Mouse (Mus musculus) CH12.LX (cell line): ENCODE data around the gene Gm15155. TPM values are rescaled to one million over a fixed set of nuclear protein-coding genes. Genes with fewer than 3 reads are reported as not detected.

Source experiments
- DNase-seq: peaks from one replicate; pipeline ENCODE4 v3.0.0-alpha.2; 2013; ENCODE audit errors: extremely low read depth
- H3K27ac ChIP-seq: 2 replicates; pipeline ENCODE4 v1.5.1; 2012; ENCODE audit warnings: low read depth, mild to moderate bottlenecking, control low read depth, moderate library complexity; ENCODE audit not compliant: insufficient read depth
- H3K27me3 ChIP-seq: replicated peaks from 2 replicates; pipeline ENCODE3; 2012; ENCODE audit warnings: inconsistent platforms
- H3K36me3 ChIP-seq, 2 experiments: replicated peaks in 1 of 2; 2 replicates each; pipeline versions ENCODE3 to v1.6.1; 2012; ENCODE audit warnings: inconsistent platforms in 1 of 2, low read length in 1 of 2, mild to moderate bottlenecking in 1 of 2, mixed read lengths in 1 of 2, moderate library complexity in 1 of 2; ENCODE audit not compliant: control insufficient read depth in 1 of 2, insufficient read depth in 1 of 2
- H3K4me1 ChIP-seq, 2 experiments: 2 replicates each; pipeline ENCODE4 v1.6.1; 2012; ENCODE audit warnings: inconsistent platforms in 1 of 2, moderate library complexity in 1 of 2; ENCODE audit not compliant: insufficient read depth in 2 of 2, control insufficient read depth in 1 of 2
- H3K4me2 ChIP-seq: 2 replicates; pipeline ENCODE4 v1.6.1; 2012; ENCODE audit warnings: low read depth, mild to moderate bottlenecking, control low read depth; ENCODE audit not compliant: poor library complexity, insufficient read depth, severe bottlenecking
- H3K4me3 ChIP-seq, 3 experiments: fragments of 150-350 bp in 1 of 3; sonication (generic) in 1 of 3; replicated peaks in 1 of 3; 2 replicates each; pipeline versions ENCODE3 to v1.5.1; 2011 to 2012; ENCODE audit warnings: low read depth in 2 of 3, low read length in 2 of 3, mild to moderate bottlenecking in 2 of 3, moderate library complexity in 2 of 3, control low read depth in 1 of 3, improper control_type of control experiment in 1 of 3, inconsistent platforms in 1 of 3, mixed read lengths in 1 of 3; ENCODE audit not compliant: poor library complexity in 1 of 3
- H3K79me2 ChIP-seq: replicated peaks from 2 replicates; pipeline ENCODE4 v1.6.1; 2012; ENCODE audit warnings: mild to moderate bottlenecking, moderate library complexity; ENCODE audit not compliant: control insufficient read depth, poor library complexity, insufficient read depth, severe bottlenecking; ENCODE audit errors: extremely low read depth
- H3K9ac ChIP-seq: 2 replicates; pipeline ENCODE4 v1.6.1; 2012; ENCODE audit warnings: low read depth, mild to moderate bottlenecking, control low read depth, moderate library complexity; ENCODE audit not compliant: insufficient read depth
- H3K9me3 ChIP-seq: replicated peaks from 2 replicates; pipeline ENCODE3; 2012; ENCODE audit warnings: low read length, inconsistent platforms, mixed read lengths
- BHLHE40 ChIP-seq: IDR thresholded peaks from 2 replicates; pipeline ENCODE4 v1.6.1; 2011; ENCODE audit warnings: mild to moderate bottlenecking, low read depth, low read length, improper control_type of control experiment
- CHD1 ChIP-seq: IDR thresholded peaks from 2 replicates; pipeline ENCODE4 v1.6.1; 2012; ENCODE audit warnings: low read depth, low read length, improper control_type of control experiment, inconsistent platforms
- CHD2 ChIP-seq: IDR thresholded peaks from 2 replicates; pipeline ENCODE4 v1.6.1; 2011; ENCODE audit warnings: low read length, improper control_type of control experiment
- CTCF ChIP-seq, 2 experiments: IDR thresholded peaks in 1 of 2; conservative IDR thresholded peaks in 1 of 2; 2 replicates each; pipeline ENCODE4 v1.5.1; 2011 to 2012; ENCODE audit warnings: low read depth in 2 of 2, low read length in 2 of 2, improper control_type of control experiment in 1 of 2, inconsistent platforms in 1 of 2, mild to moderate bottlenecking in 1 of 2, moderate library complexity in 1 of 2
- E2F4 ChIP-seq: IDR thresholded peaks from 2 replicates; pipeline ENCODE4 v1.6.1; 2011; ENCODE audit warnings: low read depth, low read length, improper control_type of control experiment; ENCODE audit not compliant: insufficient replicate concordance
- EP300 ChIP-seq: IDR thresholded peaks from 2 replicates; pipeline ENCODE4 v1.6.1; 2011; ENCODE audit warnings: low read length, improper control_type of control experiment
- HCFC1 ChIP-seq: IDR thresholded peaks from 2 replicates; pipeline ENCODE4 v1.6.1; 2012; ENCODE audit warnings: low read depth, mild to moderate bottlenecking, inconsistent platforms, low read length, improper control_type of control experiment
- JUN ChIP-seq: IDR thresholded peaks from 2 replicates; pipeline ENCODE4 v1.6.1; 2011; ENCODE audit warnings: low read depth, mild to moderate bottlenecking, low read length, improper control_type of control experiment, moderate library complexity; ENCODE audit not compliant: insufficient read depth
- JUND ChIP-seq: conservative IDR thresholded peaks from 2 replicates; pipeline ENCODE4 v1.6.1; 2011; ENCODE audit warnings: low read depth, low read length, improper control_type of control experiment
- MEF2A ChIP-seq: IDR thresholded peaks from 2 replicates; pipeline ENCODE4 v1.6.1; 2014; ENCODE audit warnings: low read depth, mild to moderate bottlenecking, inconsistent platforms, low read length, improper control_type of control experiment, borderline replicate concordance
- MXI1 ChIP-seq: IDR thresholded peaks from 2 replicates; pipeline ENCODE4 v1.6.1; 2011; ENCODE audit warnings: mild to moderate bottlenecking, low read depth, low read length, improper control_type of control experiment
- NRF1 ChIP-seq: IDR thresholded peaks from 2 replicates; pipeline ENCODE4 v1.6.1; 2014; ENCODE audit warnings: low read depth, mild to moderate bottlenecking, inconsistent platforms, low read length, improper control_type of control experiment, moderate library complexity
- POLR2A ChIP-seq: IDR thresholded peaks from 2 replicates; pipeline ENCODE4 v1.6.1; 2011; ENCODE audit warnings: low read depth, mild to moderate bottlenecking, improper control_type of control experiment, low read length
- POLR2AphosphoS2 ChIP-seq: IDR thresholded peaks from 2 replicates; pipeline ENCODE4 v1.6.1; 2011; ENCODE audit warnings: low read depth, low read length, improper control_type of control experiment
- RAD21 ChIP-seq: IDR thresholded peaks from 2 replicates; pipeline ENCODE4 v1.6.1; 2011; ENCODE audit warnings: low read depth, mild to moderate bottlenecking, low read length, improper control_type of control experiment, moderate library complexity
- RCOR1 ChIP-seq: conservative IDR thresholded peaks from 2 replicates; pipeline ENCODE4 v1.6.1; 2012; ENCODE audit warnings: low read depth, mild to moderate bottlenecking, inconsistent platforms, low read length, improper control_type of control experiment
- SIN3A ChIP-seq: IDR thresholded peaks from 2 replicates; pipeline ENCODE4 v1.6.1; 2012; ENCODE audit warnings: low read length, improper control_type of control experiment, inconsistent platforms
- SMC3 ChIP-seq: IDR thresholded peaks from 2 replicates; pipeline ENCODE4 v1.6.1; 2011; ENCODE audit warnings: low read depth, low read length, improper control_type of control experiment
- TBP ChIP-seq: conservative IDR thresholded peaks from 2 replicates; pipeline ENCODE4 v1.6.1; 2011; ENCODE audit warnings: low read depth, low read length, improper control_type of control experiment
- TCF12 ChIP-seq: IDR thresholded peaks from 2 replicates; pipeline ENCODE4 v1.6.1; 2014; ENCODE audit warnings: low read depth, mild to moderate bottlenecking, inconsistent platforms, low read length, improper control_type of control experiment
- USF1 ChIP-seq: IDR thresholded peaks from 2 replicates; pipeline ENCODE4 v1.6.1; 2014; ENCODE audit warnings: low read depth, mild to moderate bottlenecking, inconsistent platforms, low read length, improper control_type of control experiment
- USF2 ChIP-seq: conservative IDR thresholded peaks from 2 replicates; pipeline ENCODE4 v1.6.1; 2011; ENCODE audit warnings: low read depth, low read length, improper control_type of control experiment
- ZKSCAN1 ChIP-seq: IDR thresholded peaks from 2 replicates; pipeline ENCODE4 v1.6.1; 2012; ENCODE audit warnings: low read depth, inconsistent platforms, low read length, improper control_type of control experiment, borderline replicate concordance
- ZNF384 ChIP-seq: IDR thresholded peaks from 2 replicates; pipeline ENCODE4 v1.6.1; 2012; ENCODE audit warnings: low read depth, low read length, improper control_type of control experiment, inconsistent platforms
- dilution Hi-C: fragments of 300-500 bp; cut with MboI; formaldehyde crosslinking; loops from 2 replicates; pipeline ENCODE4 v1.14.3; 2020; ENCODE audit warnings: low sequenced_read_pairs; ENCODE audit not compliant: extremely low pct_unique_long_range_greater_than_20kb, extremely low pct_ligation_motif_present
- in situ Hi-C: fragments of 300-500 bp; cut with MboI; formaldehyde crosslinking; loops from 3 replicates; pipeline ENCODE4 v1.14.3; 2019; ENCODE audit warnings: low sequenced_read_pairs, low pct_ligation_motif_present, low pct_unique_long_range_greater_than_20kb, mixed read lengths
- polyA plus RNA-seq: library from polyadenylated mRNA; unstranded; fragments of >175 nt; gene quantifications from 2 replicates; pipeline ENCODE4 v1.2.1, GENCODE M21; 2012; ENCODE audit warnings: low read depth; ENCODE audit not compliant: insufficient read length
- total RNA-seq, 2 experiments: library from RNA; depleted of rRNA; stranded (reverse); fragments of 300-350 nt in 1 of 2; fragments of >200 nt in 1 of 2; gene quantifications; 2 replicates each; pipeline ENCODE4 v1.2.3; 2012 to 2014

Gene Gm15155
- not detected in 2 replicates for total RNA-seq (2012; rRNA removed)
- not detected in 2 replicates for total RNA-seq (2014; rRNA removed)
- polyA plus RNA-seq = not detected in 2 replicates

DNA sequence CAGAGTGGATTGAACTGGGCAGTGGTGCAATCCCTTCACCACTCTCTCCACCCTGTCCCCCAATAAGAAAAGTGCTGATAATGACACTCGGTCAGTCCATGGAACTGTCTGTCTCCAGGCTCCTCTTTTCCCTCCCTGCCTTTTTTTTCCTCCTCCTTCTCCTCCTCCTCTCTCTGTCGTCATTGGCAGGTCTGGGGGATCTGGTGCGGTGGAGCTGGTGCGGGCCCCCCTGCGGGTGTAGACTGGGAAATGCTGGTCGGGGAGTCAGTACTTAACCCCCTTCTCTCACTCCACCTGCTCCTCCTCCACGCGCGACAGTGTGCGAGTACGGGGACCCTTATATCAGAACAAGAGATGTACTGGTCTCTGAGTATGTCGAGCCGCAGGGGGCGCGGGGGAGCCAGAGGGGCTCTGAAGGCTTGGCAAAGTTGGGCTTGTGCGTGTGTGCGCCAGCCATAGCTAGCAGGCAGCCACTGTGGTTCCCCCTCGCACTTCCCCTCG is at the start of gene Gm15155:
Gene Gm15155, plus strand, starts transcription at position 401 of the 501 bp plus-strand sequence.
- Histone ChIP-seq H3K27ac (no peak within 1 kb of the TSS), H3K36me3 (no peaks in the 10 kb centered on the region), H3K4me1 (no peaks in the 10 kb centered on the region), H3K9ac (no peak within 1 kb of the TSS), H3K4me2 (no peak within 1 kb of the TSS), H3K9me3 (peaks cover 5% of the 10 kb centered on the region), H3K4me3 (no peak within 1 kb of the TSS), H3K27me3 (no peaks in the 10 kb centered on the region), H3K79me2 (no peaks in the 10 kb centered on the region)
- TF ChIP-seq CHD2 (no peak), JUND (no peak), TBP (no peak), USF2 (no peak), SMC3 (no peak), SIN3A (no peak), CHD1 (no peak), JUN (no peak), TCF12 (no peak), MEF2A (no peak), POLR2AphosphoS2 (no peak), E2F4 (no peak), CTCF (conservative IDR thresholded peaks at IDR 0.05 in 1 of 2, IDR thresholded peaks at IDR 0.05 in 1 of 2; ENCODE audit: low read depth in 2 of 2, low read length in 2 of 2) (no peak), ZKSCAN1 (no peak), NRF1 (no peak), RAD21 (no peak), POLR2A (no peak), MXI1 (no peak), EP300 (no peak)
- dilution Hi-C loops = no loop called here
- in situ Hi-C loops = no loop called here
- DNase-seq = no peak

DNA sequence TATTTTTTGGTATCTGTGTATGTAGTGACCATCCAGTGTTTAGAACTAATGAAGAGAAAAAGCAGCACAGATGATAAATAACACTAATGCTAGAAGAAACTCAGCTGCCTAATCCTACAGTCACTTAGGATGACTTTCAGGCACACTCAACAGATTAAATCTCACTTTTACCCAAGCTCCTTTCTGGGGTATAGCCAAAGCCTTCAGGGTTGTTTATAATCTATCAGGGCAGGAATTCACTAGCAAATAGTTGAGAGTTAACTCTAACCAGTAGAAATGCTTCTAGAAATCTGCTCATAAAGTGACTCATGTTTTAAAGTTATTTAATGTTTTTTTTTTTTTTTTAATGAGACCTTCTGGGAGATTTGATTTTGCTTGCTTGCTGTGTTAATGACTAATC is 44.8 kb upstream of the Gm15155 start:
- no peak for TF ChIP-seq SMC3
- TF ChIP-seq BHLHE40 = no peak
- no peak for TF ChIP-seq USF1
- no peak for TF ChIP-seq RCOR1
- no peak for TF ChIP-seq CTCF (conservative IDR thresholded peaks at IDR 0.05 in 1 of 2, IDR thresholded peaks at IDR 0.05 in 1 of 2; ENCODE audit: low read depth in 2 of 2, low read length in 2 of 2)
- no peak for TF ChIP-seq ZNF384
- no peak for TF ChIP-seq HCFC1
- TF ChIP-seq ZKSCAN1 = no peak
- Histone ChIP-seq H3K9me3 (no peaks in the 10 kb centered on the region), H3K27me3 (no peaks in the 10 kb centered on the region), H3K36me3 (no peaks in the 10 kb centered on the region), H3K27ac (no peak overlapping the region), H3K9ac (no peak overlapping the region), H3K4me3 (no peak overlapping the region), H3K79me2 (no peaks in the 10 kb centered on the region), H3K4me2 (no peak overlapping the region), H3K4me1 (peaks cover 0 to 6% of the 10 kb centered on the region in 2 experiments; a peak in 2 of 4 replicates)
- dilution Hi-C loops = no loop called here
- no peak for DNase-seq
- in situ Hi-C loops = no loop called here
